Mouse (Mus musculus): ENCODE data around the gene 4930523C07Rik.

Gene 4930523C07Rik

GRCm38 (mm10) chr1:160044237-160045021, at the start of gene 4930523C07Rik:
Gene 4930523C07Rik, plus strand, starts transcription at chr1:160044382.
- peak; percentile 14 to 20 for DNase-seq

- no peak for DNase-seq
Measured at GRCm38 (mm10) chr1:159997329-159997728, 46.9 kb upstream of the 4930523C07Rik start.

- DNase-seq, result no peak
Measured at GRCm38 (mm10) chr1:159998349-159998748, 45.8 kb upstream of the 4930523C07Rik start.

GRCm38 (mm10) chr1:159999232-159999631, 45.0 kb upstream of the 4930523C07Rik start:
- DNase-seq, result no peak

- no peak for DNase-seq
Measured at GRCm38 (mm10) chr1:160005319-160005718, 38.9 kb upstream of the 4930523C07Rik start.

- no peak for DNase-seq
Measured at GRCm38 (mm10) chr1:160006919-160007588, 37.1 kb upstream of the 4930523C07Rik start.

- no peak for DNase-seq
Measured at GRCm38 (mm10) chr1:160013042-160013441, 31.1 kb upstream of the 4930523C07Rik start.

GRCm38 (mm10) chr1:160024339-160024980, 19.7 kb upstream of the 4930523C07Rik start:
- DNase-seq, result no peak

GRCm38 (mm10) chr1:160025146-160025894, 18.9 kb upstream of the 4930523C07Rik start:
- no peak for DNase-seq

- DNase-seq, result no peak
Measured at GRCm38 (mm10) chr1:160025895-160026255, 18.3 kb upstream of the 4930523C07Rik start.

GRCm38 (mm10) chr1:160027939-160028338, 16.2 kb upstream of the 4930523C07Rik start:
- no peak for DNase-seq

- DNase-seq, result no peak
Measured at GRCm38 (mm10) chr1:160033948-160034598, 10.1 kb upstream of the 4930523C07Rik start.

- no peak for DNase-seq
Measured at GRCm38 (mm10) chr1:160035561-160035960, 8.6 kb upstream of the 4930523C07Rik start.

GRCm38 (mm10) chr1:160036996-160037521, 7.1 kb upstream of the 4930523C07Rik start:
- DNase-seq, result no peak

- DNase-seq, result no peak
Measured at GRCm38 (mm10) chr1:160039951-160040645, 4.1 kb upstream of the 4930523C07Rik start.

GRCm38 (mm10) chr1:160041264-160041775, 2.9 kb upstream of the 4930523C07Rik start:
- DNase-seq, result no peak

GRCm38 (mm10) chr1:160042351-160042750, 1.8 kb upstream of the 4930523C07Rik start:
- DNase-seq, result no peak

- no peak for DNase-seq
Measured at GRCm38 (mm10) chr1:160043271-160043975, 759 bp upstream of the 4930523C07Rik start.

- DNase-seq, result no peak
Measured at GRCm38 (mm10) chr1:160045056-160045715, 1.0 kb downstream of the 4930523C07Rik start.

GRCm38 (mm10) chr1:160045971-160046370, 1.8 kb downstream of the 4930523C07Rik start:
- no peak for DNase-seq

Data from cerebellum, adult 18-20 months (tissue).